Mouse (Mus musculus) erythroblast, adult 5-6 weeks (primary cell): Measurements from ENCODE around the gene Klhdc4. TPM values are rescaled to one million over a fixed set of nuclear protein-coding genes. Genes with fewer than 3 reads are reported as not detected.
A peak's percentile ranks its signal among the peaks of the same experiment; 100 is the strongest.

Source experiments
- ATAC-seq: replicated peaks from 2 replicates; pipeline ENCODE4 v1.8.0; 2016; ENCODE audit warnings: moderate number of reproducible peaks, mild to moderate bottlenecking, moderate TSS enrichment, inconsistent platforms; ENCODE audit not compliant: poor library complexity, low FRiP score, severe bottlenecking
- total RNA-seq, 2 experiments: library from RNA; stranded (forward) in 1 of 2; stranded (reverse) in 1 of 2; fragments of 150-400 nt in 1 of 2; fragments of 200-764, 138-1000 nt in 1 of 2; gene quantifications; 2 replicates each; pipeline versions ENCODE4 v1.2.3 to v1.2.4; 2015 to 2017; ENCODE audit warnings: low replicate concordance in 2 of 2

Klhdc4 gene
- total RNA-seq (2015; ENCODE audit: low replicate concordance) (5.6 and 7.9 TPM in 2 replicates), total RNA-seq (2017; ENCODE audit: low replicate concordance) (5.9 and 9.1 TPM in 2 replicates)

DNA sequence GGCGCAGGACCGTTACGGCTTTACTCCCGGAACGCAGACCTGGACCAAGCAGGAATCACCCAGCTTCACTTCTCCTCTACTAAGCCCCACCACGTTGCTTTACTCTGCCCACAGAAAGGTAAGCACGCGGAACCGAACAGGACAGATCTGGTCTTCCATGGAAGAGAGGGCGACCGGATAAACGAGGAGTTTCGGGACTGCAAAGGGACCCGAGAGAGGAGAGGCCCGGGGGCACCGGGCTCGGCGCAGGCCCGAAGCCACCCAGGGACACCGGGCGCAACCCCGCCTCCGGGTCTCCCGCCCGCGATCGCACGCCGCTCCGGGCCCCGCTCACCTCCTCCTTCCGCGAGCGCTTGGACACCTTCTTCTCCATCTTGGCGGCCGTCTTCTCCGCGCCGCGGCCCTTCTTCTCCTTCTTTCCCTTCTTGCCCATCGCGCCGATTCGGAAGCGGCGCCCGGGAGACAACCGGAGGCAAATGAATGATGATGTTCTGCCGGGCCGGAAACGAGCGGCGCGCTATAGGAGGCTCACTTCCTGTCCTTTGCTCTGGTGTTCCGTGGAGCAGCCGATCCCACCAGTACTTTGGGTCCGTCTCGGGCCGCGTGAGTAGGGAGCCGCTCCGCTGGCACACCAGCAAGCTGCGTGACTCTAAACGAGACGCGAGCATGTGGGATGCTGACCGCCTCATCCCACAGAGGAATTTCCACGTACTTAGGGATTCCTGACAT, at the start of gene Klhdc4:
Gene Klhdc4, minus strand, starts transcription at position 522 of the 729 bp plus-strand sequence.
- ATAC-seq = peak; percentile 93

DNA sequence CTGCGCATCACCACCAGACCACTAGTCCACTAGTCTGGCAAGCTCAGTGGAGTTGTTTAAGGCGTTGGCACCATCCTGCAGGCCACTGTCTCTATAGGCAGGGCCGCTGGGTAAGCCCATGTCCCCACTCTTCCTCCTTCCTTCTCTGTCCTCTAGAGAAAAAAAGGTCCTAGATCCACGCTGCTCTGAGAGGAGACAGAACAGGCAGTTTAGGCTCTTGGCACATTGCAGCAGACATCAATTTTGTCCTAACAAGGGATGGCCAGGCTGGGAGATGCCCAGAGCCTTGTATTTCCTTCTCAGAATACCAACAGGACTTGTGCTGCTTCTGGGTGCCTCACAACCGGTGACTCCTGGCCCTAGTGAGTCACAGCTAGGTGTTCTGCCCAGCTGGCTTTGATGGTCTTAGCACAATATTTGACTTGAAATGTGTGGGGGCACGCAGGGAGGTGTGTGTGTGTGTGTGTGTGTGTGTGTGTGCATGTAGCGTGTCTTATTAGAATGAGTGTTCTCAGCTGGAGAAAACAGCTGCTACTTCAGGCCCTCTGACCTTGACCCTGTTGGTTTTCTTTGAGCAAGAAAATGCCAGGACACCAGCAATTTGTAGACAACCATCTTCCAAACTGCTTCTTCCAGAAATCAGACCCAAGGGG, 48.6 kb upstream of the Klhdc4 start:
- no peak for ATAC-seq

DNA sequence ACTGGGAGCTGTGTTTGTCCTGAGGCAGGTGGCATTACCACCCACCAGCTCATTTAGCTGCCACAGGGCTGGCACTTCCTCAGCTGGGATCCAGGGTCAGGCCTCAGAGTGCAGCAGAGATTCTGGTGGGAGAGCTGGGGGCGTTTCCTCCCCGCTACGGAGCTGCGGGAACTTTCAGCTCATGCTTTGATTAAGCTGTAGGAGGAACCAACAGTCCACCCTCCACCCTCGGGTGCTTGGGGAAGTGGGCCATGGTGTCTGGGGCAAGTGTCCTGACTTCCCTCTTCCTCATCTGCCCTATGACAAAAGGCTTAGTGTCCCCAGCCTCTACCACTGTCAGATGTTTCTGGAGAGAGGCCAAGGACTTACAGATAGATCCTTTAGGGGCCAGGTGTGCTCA, 47.8 kb upstream of the Klhdc4 start:
- ATAC-seq = no peak

DNA sequence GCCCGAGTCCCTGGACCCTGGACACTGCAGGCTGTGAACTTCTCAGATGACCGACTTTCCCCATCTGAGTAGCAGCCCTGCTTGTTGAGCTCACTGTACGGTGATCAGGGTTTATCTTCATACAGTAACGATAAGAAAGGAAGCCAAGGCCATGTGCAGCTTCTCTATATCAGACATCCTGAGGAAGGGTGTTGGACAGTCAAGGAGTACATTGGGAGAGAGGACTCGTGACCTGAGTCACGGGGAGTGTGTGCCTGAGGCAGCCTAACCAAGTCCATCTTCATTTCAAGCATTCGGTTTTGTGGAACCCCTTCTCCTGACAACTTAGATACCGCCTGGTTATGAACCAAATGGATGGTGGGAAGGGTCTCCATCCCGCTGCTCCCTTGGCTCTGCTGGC, 46.1 kb upstream of the Klhdc4 start:
- ATAC-seq = no peak

DNA sequence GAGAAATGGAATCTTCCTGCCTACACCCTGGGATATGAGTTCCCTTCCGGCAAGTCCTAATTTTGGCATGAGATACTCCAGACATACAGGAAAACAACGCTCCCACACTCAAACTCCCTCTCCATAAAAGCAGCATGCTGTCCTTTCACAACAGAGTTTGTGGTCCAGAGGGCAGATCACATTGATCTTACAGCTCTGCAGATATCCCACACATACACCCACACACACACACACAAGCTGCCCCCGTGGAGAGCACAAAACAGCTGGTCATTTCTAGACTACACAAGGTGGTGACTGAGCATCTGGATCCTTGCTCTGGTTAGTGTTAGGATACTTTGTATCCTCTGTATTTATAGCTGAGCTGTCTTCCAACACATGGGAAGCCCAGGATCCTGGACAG, 45.7 kb upstream of the Klhdc4 start:
- ATAC-seq = no peak

DNA sequence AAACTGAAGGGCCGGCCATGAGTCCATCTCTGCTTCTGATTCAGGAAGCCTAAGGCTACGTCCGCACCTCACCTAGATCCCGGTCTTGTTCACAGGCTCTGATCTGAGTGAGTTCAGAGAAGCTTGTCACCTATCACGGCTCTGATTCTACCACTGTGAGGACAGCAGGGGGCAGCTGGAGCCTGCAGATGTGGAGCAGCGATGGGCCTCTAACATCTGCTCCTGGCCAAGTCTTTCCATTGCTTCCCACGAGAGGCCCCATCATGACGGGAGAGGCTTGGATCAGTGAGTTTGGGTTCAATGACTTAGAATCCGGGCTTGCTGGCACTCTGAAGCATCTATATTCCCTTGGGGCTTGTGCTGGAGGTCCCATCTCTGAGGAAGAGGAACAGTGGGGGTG, 44.7 kb upstream of the Klhdc4 start:
- ATAC-seq = peak; percentile 66

DNA sequence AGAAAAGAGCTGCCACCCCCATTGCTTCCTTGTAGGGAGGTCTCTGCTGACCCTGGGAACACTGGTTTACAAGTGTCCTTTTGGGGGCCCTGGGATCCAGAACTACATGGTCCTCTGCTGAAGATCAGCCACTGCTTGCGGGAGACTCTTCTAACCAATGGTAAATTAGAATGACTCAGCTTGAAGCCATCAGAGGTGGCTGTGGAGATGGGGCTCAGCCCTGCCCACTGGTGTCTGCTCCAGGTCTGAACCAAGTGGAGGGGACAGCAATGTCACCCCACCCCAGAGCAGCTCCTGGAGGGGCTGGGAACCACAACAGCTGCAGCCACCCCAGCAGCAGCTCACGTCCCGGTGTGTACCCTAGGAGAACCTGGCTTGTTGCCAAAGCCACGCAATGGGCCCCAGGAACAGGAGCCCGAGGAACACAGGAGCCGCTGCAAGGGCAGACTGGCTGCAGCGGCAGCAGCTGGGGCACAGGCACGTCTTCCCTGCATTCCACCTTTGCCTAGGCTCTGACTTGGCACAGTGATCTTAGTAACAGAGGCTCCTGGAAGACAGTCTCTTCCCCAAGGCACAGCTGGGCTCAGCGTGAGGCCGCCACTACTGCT, 42.6 kb upstream of the Klhdc4 start:
- peak; percentile 70 for ATAC-seq

DNA sequence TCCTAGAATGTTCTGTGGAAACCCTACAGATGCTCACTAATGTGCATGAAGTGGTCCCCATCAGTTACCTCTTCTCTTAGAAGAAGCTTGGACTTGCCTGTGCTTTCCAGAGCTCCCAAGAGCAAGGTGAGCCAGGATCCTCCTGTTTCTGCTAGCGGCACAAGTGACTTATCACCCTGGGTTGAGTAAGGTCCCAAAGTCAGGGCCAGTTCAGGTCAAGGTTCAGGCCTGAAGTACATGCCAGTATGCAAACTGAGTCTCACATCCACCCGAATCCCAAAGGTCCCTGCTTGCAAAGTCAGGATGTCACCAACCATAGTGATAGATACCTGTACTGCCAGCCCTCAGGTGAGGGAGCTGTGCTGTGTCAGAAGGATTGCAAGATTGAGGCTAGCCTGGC, 40.8 kb upstream of the Klhdc4 start:
- ATAC-seq = no peak

DNA sequence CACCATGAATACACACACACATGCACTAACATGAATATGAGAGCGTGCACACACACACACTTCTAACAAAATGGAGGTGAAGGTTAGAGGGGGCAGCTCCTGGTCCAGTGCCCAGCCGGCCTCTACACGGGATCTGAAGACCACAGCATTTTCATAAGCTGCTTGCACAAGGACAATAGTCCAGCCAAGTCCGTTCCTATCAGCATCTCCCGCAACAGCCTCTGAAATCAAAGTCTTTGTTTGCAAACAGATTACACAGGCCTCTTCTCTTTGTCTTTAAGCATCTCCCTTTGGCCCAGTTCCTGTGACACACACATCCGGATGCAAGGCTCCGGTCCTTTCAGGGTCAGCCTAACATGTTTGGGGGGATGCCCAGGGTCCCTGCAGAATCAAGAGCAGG, 39.5 kb upstream of the Klhdc4 start:
- no peak for ATAC-seq

DNA sequence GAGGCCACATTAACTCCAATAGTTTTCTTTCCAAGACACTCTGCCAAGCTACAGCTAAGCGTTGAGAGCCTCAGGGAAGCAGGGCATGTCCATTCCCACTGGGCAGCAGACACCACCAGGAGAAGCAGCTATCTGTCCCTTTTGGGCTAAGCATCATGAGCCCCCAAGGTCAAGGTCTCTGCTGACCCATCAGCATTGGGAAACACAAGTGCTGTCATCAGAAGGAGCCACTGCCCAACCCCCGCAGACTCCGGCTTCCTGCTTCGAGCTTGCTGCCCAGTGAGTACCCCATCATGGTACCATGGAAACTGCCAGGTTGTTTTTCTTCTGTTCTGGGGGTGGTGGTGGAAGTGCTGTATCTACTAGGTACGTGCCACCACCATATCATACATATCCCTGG, 38.8 kb upstream of the Klhdc4 start:
- no peak for ATAC-seq

DNA sequence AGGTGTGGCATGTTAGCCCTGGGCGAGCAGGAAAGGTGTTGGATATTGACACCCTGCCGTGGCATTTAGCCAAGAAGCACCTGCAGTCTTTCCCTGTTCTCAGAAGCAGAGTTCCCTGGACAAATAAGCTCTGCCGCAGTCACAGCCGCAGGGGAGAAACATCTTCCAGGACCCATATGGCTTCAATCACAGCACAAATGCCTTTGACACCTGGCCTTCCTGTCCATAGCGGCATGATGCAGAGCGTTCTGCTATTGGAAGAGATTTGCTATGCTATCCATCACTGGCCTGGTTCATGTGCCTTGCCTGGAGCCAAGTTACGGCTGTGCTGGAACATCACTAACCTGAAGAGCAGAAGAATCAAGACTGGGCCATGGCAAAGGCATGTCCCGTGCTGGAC, 36.0 kb upstream of the Klhdc4 start:
- ATAC-seq = no peak

DNA sequence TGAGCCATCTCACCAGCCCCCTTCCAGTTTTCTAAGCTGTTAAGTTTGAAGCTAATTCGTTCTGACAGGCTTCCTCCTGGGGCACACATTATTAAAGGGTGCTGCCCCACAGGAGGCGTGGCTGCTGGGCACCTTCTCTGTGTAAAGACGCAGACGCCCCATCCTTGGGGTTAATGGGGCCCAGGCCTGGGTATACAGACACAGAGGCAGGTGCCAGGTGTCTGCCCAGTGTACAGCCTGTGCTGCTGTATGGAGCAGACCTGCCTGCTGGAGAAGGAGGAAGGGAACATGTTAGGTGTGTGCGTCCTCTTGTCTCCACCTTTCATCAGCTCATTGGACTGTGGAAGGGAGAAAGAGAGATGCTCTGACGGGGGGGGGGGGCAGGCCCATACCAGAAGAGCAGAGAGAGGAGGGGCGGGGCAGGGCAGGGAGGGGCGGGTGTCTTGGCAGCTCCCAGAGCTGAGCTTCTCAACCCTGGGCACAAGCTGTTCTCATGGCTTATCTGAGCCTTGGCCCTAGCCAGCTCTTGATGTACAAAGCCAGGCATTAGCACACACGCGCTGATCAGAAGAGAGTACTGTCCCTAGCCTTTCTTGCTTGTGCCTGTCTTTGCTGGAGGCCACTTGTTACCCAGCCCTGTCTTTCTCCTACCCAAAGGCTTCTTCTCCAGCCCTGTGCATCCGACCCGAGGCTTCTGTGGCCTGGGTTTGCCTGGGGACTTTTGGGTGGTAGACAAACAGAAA, 32.6 kb upstream of the Klhdc4 start:
- no peak for ATAC-seq

DNA sequence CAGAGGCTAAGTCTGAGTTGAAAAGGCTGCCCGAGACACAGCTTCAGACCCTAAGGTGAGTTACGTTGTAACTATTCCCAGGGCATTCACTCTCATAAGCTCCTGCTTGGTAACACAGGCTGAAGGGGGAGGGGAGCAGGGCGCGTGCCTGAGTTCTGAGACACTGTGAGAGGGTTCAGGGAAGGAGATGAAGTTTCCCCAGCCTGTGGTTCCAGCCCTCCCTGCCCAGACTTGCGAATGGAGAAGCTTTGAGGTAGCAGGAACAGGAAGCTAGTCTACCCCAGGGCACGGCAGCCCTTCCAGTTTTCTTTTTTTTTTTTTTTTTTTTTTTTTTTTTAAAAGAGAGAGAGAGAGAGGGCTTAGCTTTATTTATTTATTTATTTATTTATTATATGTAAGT, 31.9 kb upstream of the Klhdc4 start:
- ATAC-seq = no peak

DNA sequence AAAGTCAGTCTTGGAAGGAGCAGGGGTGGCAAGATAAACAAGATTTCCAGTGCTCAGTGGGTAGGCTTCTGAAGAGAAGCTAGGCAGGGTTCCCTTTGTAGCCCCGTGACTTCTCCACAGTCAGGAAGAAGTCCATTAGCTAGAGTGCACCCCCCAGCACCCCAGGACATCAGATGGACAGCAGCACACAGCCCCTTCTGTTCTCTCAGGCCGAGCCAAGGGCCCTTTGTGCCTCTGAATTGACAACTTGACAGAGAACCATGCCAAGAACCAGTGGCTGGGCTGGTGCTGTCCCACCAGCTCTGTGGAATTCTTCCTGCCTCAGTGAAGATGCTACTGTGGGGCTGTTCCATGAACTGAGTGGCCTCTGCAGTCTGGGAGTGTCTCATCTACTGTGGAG, 28.4 kb upstream of the Klhdc4 start:
- ATAC-seq = no peak

DNA sequence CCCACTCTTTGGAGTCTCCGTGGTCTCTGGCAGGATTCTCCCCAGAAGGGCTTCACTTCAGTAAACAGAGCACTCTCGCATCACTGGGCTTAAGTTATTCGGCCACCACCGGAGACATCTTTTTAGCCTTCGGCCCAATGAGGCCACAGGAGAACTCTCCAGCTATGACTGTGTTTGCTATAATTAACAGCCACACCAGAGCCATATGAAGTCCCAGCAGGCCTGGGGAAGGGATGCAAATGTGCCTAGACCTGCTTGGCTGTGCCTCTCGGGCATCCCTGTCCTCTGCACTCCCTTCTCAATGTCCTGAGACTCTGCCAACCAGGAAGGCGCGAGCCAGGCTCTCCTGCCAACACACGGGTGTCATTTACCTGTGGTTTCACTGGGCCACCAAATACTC, 28.0 kb upstream of the Klhdc4 start:
- no peak for ATAC-seq

DNA sequence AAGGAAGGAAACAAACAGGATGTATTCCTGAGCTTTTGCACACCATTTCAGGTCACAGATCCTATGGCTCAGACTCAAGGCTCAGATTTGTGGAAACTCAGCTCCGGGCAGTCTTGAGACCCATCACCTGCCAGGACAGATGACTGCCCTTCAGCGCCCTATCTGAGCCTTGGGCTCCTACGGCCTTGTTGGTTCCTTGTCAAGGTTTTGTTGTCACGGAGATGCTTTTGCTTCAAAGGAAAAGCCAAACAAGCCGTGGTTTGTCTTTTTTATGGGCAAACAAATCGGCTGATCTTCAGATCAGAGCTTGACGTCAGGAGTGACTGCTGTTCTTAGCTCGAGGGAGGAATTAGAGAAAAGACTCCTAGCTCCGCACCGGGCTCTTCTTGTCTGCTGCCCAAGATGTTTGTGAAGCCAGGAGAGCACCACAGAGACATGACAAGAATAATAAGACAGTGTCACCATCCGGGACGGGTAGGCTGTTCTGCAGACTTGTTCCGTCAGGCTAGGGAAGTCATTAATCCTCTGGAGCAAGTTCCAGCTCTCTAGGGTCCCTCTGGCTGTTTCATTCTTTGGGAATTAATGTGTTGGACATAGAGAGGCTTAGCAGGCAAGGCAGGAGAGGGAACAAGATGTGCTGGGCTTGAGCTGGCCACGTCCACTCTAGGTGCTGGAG, 26.8 kb upstream of the Klhdc4 start:
- no peak for ATAC-seq

DNA sequence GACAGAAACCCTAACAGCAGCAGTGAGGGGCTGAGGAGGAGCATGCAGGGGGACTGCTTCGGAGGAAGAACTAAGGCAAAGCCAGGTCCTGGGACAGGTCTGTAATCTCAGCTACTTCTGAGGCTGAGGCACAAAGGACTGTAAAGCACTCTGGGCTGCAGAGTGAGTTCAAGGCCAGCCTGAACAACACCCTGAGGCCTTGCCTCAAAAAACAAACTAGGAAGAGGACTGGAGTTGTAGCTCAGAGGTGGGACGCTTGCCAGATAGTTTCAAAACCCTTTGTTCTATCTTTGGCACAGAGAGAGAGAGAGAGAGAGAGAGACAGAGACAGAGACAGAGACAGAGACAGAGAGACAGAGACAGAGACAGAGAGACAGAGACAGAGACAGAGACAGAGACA, 24.2 kb upstream of the Klhdc4 start:
- ATAC-seq = no peak

DNA sequence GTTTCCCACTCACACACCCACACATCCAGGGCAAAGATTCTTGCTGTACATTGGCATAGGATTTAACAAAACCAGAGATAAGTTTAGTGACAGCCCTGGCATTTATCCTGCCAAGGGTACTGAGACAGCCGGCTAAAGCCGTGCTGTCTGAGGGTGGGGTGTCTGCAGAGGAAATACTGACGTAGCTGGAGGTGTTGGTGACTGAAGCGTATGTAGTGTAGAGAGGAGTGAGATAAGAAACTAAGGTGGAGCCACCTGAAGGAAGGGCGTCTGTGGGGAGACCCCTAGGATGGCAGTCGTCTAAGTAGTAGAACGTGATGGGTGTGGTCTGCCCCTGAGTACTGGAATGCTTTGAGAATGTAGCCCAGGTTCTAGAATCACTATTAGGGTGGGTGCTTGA, 23.1 kb upstream of the Klhdc4 start:
- ATAC-seq = no peak

DNA sequence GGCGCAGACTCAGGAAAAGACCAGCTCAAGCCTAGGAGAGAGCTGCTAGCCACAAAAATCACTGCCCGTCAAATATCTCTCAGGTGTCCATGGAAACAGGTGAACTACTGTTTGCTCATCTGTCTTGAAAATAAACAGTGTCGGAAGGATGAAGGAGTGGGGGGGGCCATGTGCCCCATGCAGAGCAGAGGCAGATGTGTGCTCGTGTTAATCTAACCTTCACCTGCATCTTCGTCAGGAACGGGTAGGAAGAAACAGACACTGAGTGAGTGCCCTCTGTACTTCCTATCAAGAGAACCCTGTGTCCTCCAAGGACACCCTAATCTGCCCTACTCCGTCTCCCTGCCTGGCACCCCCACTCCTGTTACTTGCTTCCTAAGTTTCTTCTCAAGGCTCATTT, 22.3 kb upstream of the Klhdc4 start:
- no peak for ATAC-seq
